Mouse (Mus musculus) left cerebral cortex, adult 2 months (tissue): Measurements from ENCODE around the gene Sertad3. TPM values are rescaled to one million over a fixed set of nuclear protein-coding genes. Genes with fewer than 3 reads are reported as not detected.

Experiments
- DNase-seq, 2 experiments: peaks; one replicate each; pipeline ENCODE4 v3.0.0; 2021 to 2022; ENCODE audit warnings: low spot score in 2 of 2, mixed read lengths in 1 of 2; ENCODE audit errors: extremely low spot score in 1 of 2
- H3K27ac ChIP-seq: fragments of 200-600 bp; 2 replicates; pipeline ENCODE4 v1.8.1; 2022
- H3K4me3 ChIP-seq: fragments of 200-600 bp; 2 replicates; pipeline ENCODE4 v1.8.1; 2022
- CTCF ChIP-seq: fragments of 200-600 bp; IDR thresholded peaks from 2 replicates; pipeline ENCODE4 v1.8.1; 2022; ENCODE audit warnings: antibody characterized with exemption, mild to moderate bottlenecking, moderate library complexity
- intact Hi-C: fragments of 180-260 bp; cut with DNase I; formaldehyde crosslinking; loops from one replicate; pipeline ENCODE4 v1.15.1; 2025
- total RNA-seq, 2 experiments: library from RNA; stranded (reverse); gene quantifications; 2 replicates each; pipeline ENCODE4 v1.2.3; 2021

The Sertad3 gene
- total RNA-seq, 2 experiments from 2014 or later: 3.3 TPM

- Histone ChIP-seq H3K27ac (peak overlapping the region; percentile 44; the same call in 1 of the 2 replicates), H3K4me3 (no peak overlapping the region)
- peak; percentile 99 for TF ChIP-seq CTCF
- DNase-seq: peak; percentile 81 to 82
- intact Hi-C loops: loop anchor here (5.0 kb wide), 2 partner anchors 49 to 189 kb away; partner anchors contain the start of gene Ltbp4
Observed at GRCm38 (mm10) chr7:27526039-27526827, 52.7 kb downstream of the Sertad3 start.

Other genes with a start within 250 kb of the Sertad3 start
- gene Itpkc, start 245.1 kb upstream of the Sertad3 start, total RNA-seq: 10 to 100 TPM; 11.7 to 12.6 TPM
- 10 to 100 TPM; 35.4 to 36.2 TPM for gene Coq8b, start 240.7 kb upstream of the Sertad3 start, total RNA-seq
- gene Numbl, start 215.3 kb upstream of the Sertad3 start, total RNA-seq: 100 to 1,000 TPM; 117 to 135 TPM
- gene Ltbp4, start 136.1 kb upstream of the Sertad3 start, total RNA-seq: 10 to 100 TPM; 48.1 to 51.2 TPM
- 10 to 100 TPM; 23.2 to 40.3 TPM for gene Shkbp1, start 117.7 kb upstream of the Sertad3 start, total RNA-seq
- gene Gm20479, start 116.3 kb upstream of the Sertad3 start, total RNA-seq: not detected
- gene Sptbn4, start 26.1 kb upstream of the Sertad3 start, total RNA-seq: 100 to 1,000 TPM; 153 to 162 TPM
- gene Blvrb, start 25.8 kb upstream of the Sertad3 start, total RNA-seq: 10 to 100 TPM; 18.1 to 18.3 TPM
- gene Sertad1, start 13.1 kb downstream of the Sertad3 start, total RNA-seq: 10 to 100 TPM; 18.8 to 21.7 TPM
- under 1 TPM; 0.47 to 0.50 TPM for gene Prx, start 25.6 kb downstream of the Sertad3 start, total RNA-seq
- under 1 TPM in 1 of 2 experiments, not detected in 1; 0.16 TPM for gene Hipk4, start 49.5 kb downstream of the Sertad3 start, total RNA-seq
- 100 to 1,000 TPM; 746 to 788 TPM for gene Pld3, start 79.5 kb downstream of the Sertad3 start, total RNA-seq
- 10 to 100 TPM; 25.9 to 27.1 TPM for gene 2310022A10Rik, start 79.5 kb downstream of the Sertad3 start, total RNA-seq
- 100 to 1,000 TPM; 115 to 116 TPM for gene Akt2, start 117.8 kb downstream of the Sertad3 start, total RNA-seq
- 100 to 1,000 TPM in 1 of 2 experiments, 10 to 100 TPM in 1; 99.1 to 101 TPM for gene Ttc9b, start 180.1 kb downstream of the Sertad3 start, total RNA-seq
- gene Map3k10, start 200.8 kb downstream of the Sertad3 start, total RNA-seq: 100 to 1,000 TPM; 202 to 214 TPM
- 10 to 100 TPM; 11.8 to 11.9 TPM for gene Zfp607b, start 215.6 kb downstream of the Sertad3 start, total RNA-seq